Mouse (Mus musculus) cortical plate, adult 2 months (tissue): ENCODE results near the gene Fezf1.

ENCODE experiments used
- CTCF ChIP-seq: fragments of 200-500 bp; IDR thresholded peaks from 2 replicates; pipeline ENCODE4 v1.5.1; 2011; ENCODE audit warnings: mild to moderate bottlenecking, control low read depth, low read length; ENCODE audit not compliant: insufficient read depth; ENCODE audit errors: extremely low read depth
- POLR2A ChIP-seq: fragments of 200-500 bp; IDR thresholded peaks from 2 replicates; pipeline ENCODE4 v1.6.1; 2011; ENCODE audit warnings: mild to moderate bottlenecking, low read length, control low read depth; ENCODE audit not compliant: insufficient read depth; ENCODE audit errors: extremely low read depth

GRCm38 (mm10) chr6:23246790-23247511 is 1.2 kb downstream of the Fezf1 start:
- no peak for TF ChIP-seq POLR2A
- no peak for TF ChIP-seq CTCF
